Mouse (Mus musculus): ENCODE measurements around the gene Fbxl13. TPM values are rescaled to one million over a fixed set of nuclear protein-coding genes. Genes with fewer than 3 reads are reported as not detected.

Gene Fbxl13
- polyA plus RNA-seq, 1 experiment from 2014 or later: 0.39 TPM

- no peak overlapping the region for H3K9ac ChIP-seq
- H3K4me1 ChIP-seq: no peaks in the 10 kb centered on the region
- ATAC-seq (replicated peaks): 0 out of 2 replicates have a peak, but pooled peaks have one; percentile 33
- H3K27me3 ChIP-seq (replicated peaks): no peaks in the 10 kb centered on the region
- WGBS: 30% methylated on average over 8 of the region's 8 CpGs
- no peaks in the 10 kb centered on the region for H3K36me3 ChIP-seq (replicated peaks)
- H3K4me3 ChIP-seq: no peak overlapping the region
- H3K9me3 ChIP-seq: no peaks in the 10 kb centered on the region
- no peak overlapping the region for H3K27ac ChIP-seq
- no peak overlapping the region for H3K4me2 ChIP-seq
Observed at GRCm38 (mm10) chr5:21436471-21436975, 208.9 kb downstream of the Fbxl13 start.

- H3K27ac ChIP-seq: no peak overlapping the region
- H3K36me3 ChIP-seq (replicated peaks): no peaks in the 10 kb centered on the region
- no peaks in the 10 kb centered on the region for H3K9me3 ChIP-seq
- no peak overlapping the region for H3K4me2 ChIP-seq
- no peak overlapping the region for H3K9ac ChIP-seq
- no peaks in the 10 kb centered on the region for H3K27me3 ChIP-seq (replicated peaks)
- H3K4me3 ChIP-seq: no peak overlapping the region
- H3K4me1 ChIP-seq: no peaks in the 10 kb centered on the region
- 78% methylated on average over 11 of the region's 11 CpGs for WGBS
- peak; percentile 63; the same call in 1 of the 2 replicates for ATAC-seq (replicated peaks)
Observed at GRCm38 (mm10) chr5:21434148-21434929, 211.1 kb downstream of the Fbxl13 start.

Other genes starting within 250 kb of the Fbxl13 start
- 0.88 and 1.1 TPM in 2 replicates for gene Ccdc146, start 221.0 kb downstream of the Fbxl13 start, polyA plus RNA-seq (2015; fragmentation: Nextera tagmentation; extraction: Ambion mirVana)
- 7.9 and 8.4 TPM in 2 replicates for gene Fam185a, start 220.7 kb downstream of the Fbxl13 start, polyA plus RNA-seq (2015; fragmentation: Nextera tagmentation; extraction: Ambion mirVana)
- gene Lrrc17, start 102.1 kb downstream of the Fbxl13 start, polyA plus RNA-seq (2015; fragmentation: Nextera tagmentation; extraction: Ambion mirVana): 6.7 and 9.2 TPM in 2 replicates
- gene Armc10, start 179 bp upstream of the Fbxl13 start, polyA plus RNA-seq (2015; fragmentation: Nextera tagmentation; extraction: Ambion mirVana): 58.3 and 60.2 TPM in 2 replicates
- 2.5 and 2.8 TPM in 2 replicates for gene Napepld, start 55.8 kb upstream of the Fbxl13 start, polyA plus RNA-seq (2015; fragmentation: Nextera tagmentation; extraction: Ambion mirVana)
- 71.7 and 76.9 TPM in 2 replicates for gene Pmpcb, start 91.5 kb upstream of the Fbxl13 start, polyA plus RNA-seq (2015; fragmentation: Nextera tagmentation; extraction: Ambion mirVana)
- gene Dnajc2, start 139.6 kb upstream of the Fbxl13 start, polyA plus RNA-seq (2015; fragmentation: Nextera tagmentation; extraction: Ambion mirVana): 65.9 and 71.1 TPM in 2 replicates
- gene Psmc2, start 139.6 kb upstream of the Fbxl13 start, polyA plus RNA-seq (2015; fragmentation: Nextera tagmentation; extraction: Ambion mirVana): 176 and 182 TPM in 2 replicates
- 0.17 and 0.31 TPM in 2 replicates for gene Slc26a5, start 220.0 kb upstream of the Fbxl13 start, polyA plus RNA-seq (2015; fragmentation: Nextera tagmentation; extraction: Ambion mirVana)

Measured in midbrain, embryonic 15.5 days (tissue).